Mouse (Mus musculus) small intestine, adult 2 months (tissue): ENCODE measurements at regions not wholly inside any gene's neighbourhood (a gene's known extent, or its start where the extent isn't known, plus 50 kb on each side); places are given as distances from the start of the nearest gene placed in this dataset.

ENCODE experiments used
- CTCF ChIP-seq: fragments of 200-500 bp; IDR thresholded peaks from 2 replicates; pipeline ENCODE4 v1.5.1; 2012; ENCODE audit warnings: low read depth, mild to moderate bottlenecking, control low read depth, inconsistent platforms, low read length, moderate library complexity, mixed read lengths; ENCODE audit not compliant: insufficient replicate concordance, insufficient read length; ENCODE audit errors: extremely low read depth
- POLR2A ChIP-seq: fragments of 200-500 bp; IDR thresholded peaks from 2 replicates; pipeline ENCODE4 v1.6.1; 2012; ENCODE audit warnings: low read depth, mild to moderate bottlenecking, control low read depth, inconsistent platforms, low read length, moderate library complexity

DNA sequence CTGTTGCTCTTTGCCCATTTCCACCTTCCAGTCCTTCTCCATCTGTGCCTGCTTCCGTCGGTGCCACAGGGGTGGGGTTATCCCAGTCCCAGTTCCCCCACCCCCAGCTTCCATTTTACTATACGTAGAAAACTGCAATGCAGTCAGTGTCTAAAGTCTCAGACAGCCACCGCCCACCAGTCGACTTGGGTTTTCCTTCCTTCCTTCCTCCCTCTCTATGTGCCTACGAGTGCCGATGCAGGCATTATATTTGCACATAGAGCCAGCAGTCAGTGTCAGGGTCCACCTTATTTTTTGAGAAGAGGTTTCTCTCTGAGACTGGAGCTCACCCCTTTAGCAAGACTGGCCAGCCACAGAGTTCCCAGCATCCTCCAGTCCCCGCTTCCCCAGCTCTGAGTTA is 218.3 kb upstream of the Amigo2 start:
- TF ChIP-seq POLR2A (no peak), CTCF (no peak)
